ENCODE assay signal across 26 mouse cellular contexts in genomic region chr14:119532889-119533546, GRCm38 (mm10).
A peak's percentile ranks its signal among the peaks of the same experiment; 100 is the strongest.
DNase-seq lines count a peak whose midpoint lies in the region; ATAC-seq and TF ChIP-seq lines count a peak whose summit lies in the region.
"Had no signal": no experiment of that assay in that cellular context is flagged by ENCODE, and none has a peak within 500 bp of the region (broad histone marks: within the 10 kb centered on the region; RNA-seq: fewer than 3 reads in every experiment).

No protein-coding gene starts in this region.

- no peak for TF ChIP-seq POLR2A in lung, adult 2 months (IDR thresholded peaks at IDR 0.05; ENCODE audit: borderline replicate concordance, extremely low read depth, low read depth, low read length)

- H3K27me3 ChIP-seq in hindbrain, embryonic 15.5 days = no peaks in the 10 kb centered on the region
- no peaks in the 10 kb centered on the region for H3K27me3 ChIP-seq in hindbrain, embryonic 10.5 days (ENCODE audit: insufficient read depth, poor library complexity, severe bottlenecking)
- H3K27me3 ChIP-seq in midbrain, embryonic 13.5 days = no peaks in the 10 kb centered on the region
- H3K27me3 ChIP-seq in midbrain, embryonic 10.5 days (ENCODE audit: low read depth, poor library complexity, severe bottlenecking) = no peaks in the 10 kb centered on the region
- no peaks in the 10 kb centered on the region for H3K27me3 ChIP-seq in midbrain, embryonic 15.5 days (replicated peaks)
- H3K27me3 ChIP-seq: embryonic facial prominence, embryonic 13.5 days; forebrain, embryonic 12.5 days; forebrain, embryonic 15.5 days; heart, embryonic 13.5 days; intestine, embryonic 15.5 days had no signal

- ATAC-seq in hindbrain, embryonic 15.5 days (ENCODE audit: low FRiP score, low read depth) = no peak
- ATAC-seq in midbrain, embryonic 13.5 days = peak; percentile 77; the same call in 1 of the 2 replicates
- peak; percentile 65 for ATAC-seq in midbrain, embryonic 15.5 days (replicated peaks)
- ATAC-seq: CD4-positive, CD25-positive, alpha-beta regulatory T cell, adult 4 months; forebrain, embryonic 15.5 days; intestine, embryonic 15.5 days had no signal

- TF ChIP-seq CTCF in lung, adult 2 months (IDR thresholded peaks at IDR 0.05; ENCODE audit: insufficient read depth, low read length) = no peak

- no peak overlapping the region for H3K9ac ChIP-seq in hindbrain, embryonic 15.5 days
- no peak overlapping the region for H3K9ac ChIP-seq in midbrain, embryonic 13.5 days (replicated peaks)
- no peak overlapping the region for H3K9ac ChIP-seq in midbrain, embryonic 15.5 days
- H3K9ac ChIP-seq: embryonic facial prominence, embryonic 13.5 days; forebrain, embryonic 12.5 days; forebrain, embryonic 15.5 days; heart, embryonic 13.5 days; intestine, embryonic 15.5 days had no signal

- no peaks in the 10 kb centered on the region for H3K9me3 ChIP-seq in hindbrain, embryonic 15.5 days
- no peaks in the 10 kb centered on the region for H3K9me3 ChIP-seq in hindbrain, embryonic 10.5 days
- no peaks in the 10 kb centered on the region for H3K9me3 ChIP-seq in midbrain, embryonic 13.5 days
- no peaks in the 10 kb centered on the region for H3K9me3 ChIP-seq in midbrain, embryonic 10.5 days (replicated peaks)
- H3K9me3 ChIP-seq in midbrain, embryonic 15.5 days = no peaks in the 10 kb centered on the region
- H3K9me3 ChIP-seq: embryonic facial prominence, embryonic 10.5 days; embryonic facial prominence, embryonic 13.5 days; forebrain, embryonic 12.5 days; forebrain, embryonic 15.5 days; heart, embryonic 13.5 days; intestine, embryonic 15.5 days had no signal

- H3K4me3 ChIP-seq in hindbrain, embryonic 15.5 days = no peak overlapping the region
- H3K4me3 ChIP-seq in hindbrain, embryonic 10.5 days = no peak overlapping the region
- no peak overlapping the region for H3K4me3 ChIP-seq in midbrain, embryonic 13.5 days (replicated peaks)
- no peak overlapping the region for H3K4me3 ChIP-seq in midbrain, embryonic 10.5 days
- no peak overlapping the region for H3K4me3 ChIP-seq in midbrain, embryonic 15.5 days
- no peak overlapping the region for H3K4me3 ChIP-seq in lung, adult 2 months (replicated peaks; ENCODE audit: extremely low read depth, low read depth, low read length)
- H3K4me3 ChIP-seq: embryonic facial prominence, embryonic 10.5 days; embryonic facial prominence, embryonic 13.5 days; erythroblast, embryonic 14.5 days; forebrain, embryonic 12.5 days; forebrain, embryonic 15.5 days; heart, embryonic 13.5 days; intestine, embryonic 15.5 days had no signal

- no peaks in the 10 kb centered on the region; the same call in 1 of the 2 replicates for H3K4me1 ChIP-seq in hindbrain, embryonic 15.5 days (replicated peaks)
- no peaks in the 10 kb centered on the region for H3K4me1 ChIP-seq in hindbrain, embryonic 10.5 days (replicated peaks)
- H3K4me1 ChIP-seq in midbrain, embryonic 13.5 days (replicated peaks) = peaks cover 10% of the 10 kb centered on the region; the same call in 1 of the 2 replicates
- H3K4me1 ChIP-seq in midbrain, embryonic 10.5 days = no peaks in the 10 kb centered on the region
- H3K4me1 ChIP-seq in midbrain, embryonic 15.5 days = peaks cover 6% of the 10 kb centered on the region; the same call in 1 of the 2 replicates
- no peaks in the 10 kb centered on the region for H3K4me1 ChIP-seq in lung, adult 2 months (ENCODE audit: control insufficient read depth, insufficient read depth, low read length)
- H3K4me1 ChIP-seq: embryonic facial prominence, embryonic 10.5 days; embryonic facial prominence, embryonic 13.5 days; forebrain, embryonic 12.5 days; forebrain, embryonic 15.5 days; heart, embryonic 13.5 days; intestine, embryonic 15.5 days had no signal

- H3K4me2 ChIP-seq in hindbrain, embryonic 15.5 days = peak overlapping the region; percentile 28
- peak overlapping the region; percentile 30; the same call in 1 of the 2 replicates for H3K4me2 ChIP-seq in midbrain, embryonic 13.5 days (replicated peaks)
- H3K4me2 ChIP-seq in midbrain, embryonic 15.5 days = peak overlapping the region; percentile 31
- H3K4me2 ChIP-seq: embryonic facial prominence, embryonic 13.5 days; forebrain, embryonic 12.5 days; forebrain, embryonic 15.5 days; heart, embryonic 13.5 days; intestine, embryonic 15.5 days had no signal

- no peak overlapping the region for H3K27ac ChIP-seq in hindbrain, embryonic 15.5 days (replicated peaks)
- no peak overlapping the region for H3K27ac ChIP-seq in hindbrain, embryonic 10.5 days
- H3K27ac ChIP-seq in midbrain, embryonic 13.5 days = peak overlapping the region; percentile 5; the same call in 1 of the 2 replicates
- no peak overlapping the region for H3K27ac ChIP-seq in midbrain, embryonic 10.5 days (replicated peaks)
- no peak overlapping the region for H3K27ac ChIP-seq in midbrain, embryonic 15.5 days
- H3K27ac ChIP-seq: embryonic facial prominence, embryonic 10.5 days; embryonic facial prominence, embryonic 13.5 days; forebrain, embryonic 12.5 days; forebrain, embryonic 15.5 days; heart, embryonic 13.5 days; intestine, embryonic 15.5 days had no signal

- no peaks in the 10 kb centered on the region for H3K36me3 ChIP-seq in hindbrain, embryonic 15.5 days
- no peaks in the 10 kb centered on the region for H3K36me3 ChIP-seq in hindbrain, embryonic 10.5 days
- no peaks in the 10 kb centered on the region for H3K36me3 ChIP-seq in midbrain, embryonic 13.5 days
- H3K36me3 ChIP-seq in midbrain, embryonic 10.5 days = no peaks in the 10 kb centered on the region
- no peaks in the 10 kb centered on the region for H3K36me3 ChIP-seq in midbrain, embryonic 15.5 days (replicated peaks)
- H3K36me3 ChIP-seq: embryonic facial prominence, embryonic 10.5 days; embryonic facial prominence, embryonic 13.5 days; forebrain, embryonic 12.5 days; forebrain, embryonic 15.5 days; heart, embryonic 13.5 days; intestine, embryonic 15.5 days had no signal

- whole genome bisulfite sequencing in hindbrain, embryonic 15.5 days = 64% methylated on average over 13 of the region's 13 CpGs
- WGBS in hindbrain, embryonic 10.5 days = 72% methylated on average over 13 of the region's 13 CpGs
- 64% methylated on average over 13 of the region's 13 CpGs for WGBS in midbrain, embryonic 13.5 days
- WGBS in midbrain, embryonic 10.5 days = 84% methylated on average over 13 of the region's 13 CpGs
- WGBS in midbrain, embryonic 15.5 days = 57% methylated on average over 13 of the region's 13 CpGs
- WGBS in lung, adult 2 months = 80% methylated on average over 13 of the region's 13 CpGs

- DNase-seq in hindbrain, embryonic 10.5 days (ENCODE audit: low spot score) = no peak
- no peak for DNase-seq in midbrain, embryonic 10.5 days (ENCODE audit: low spot score)
- no peak for DNase-seq in yolk sac, embryonic 10.5 days (ENCODE audit: low spot score)
- no peak for DNase-seq in lung, adult 2 months
- DNase-seq: adrenal gland, adult 2 months; adrenal gland, postnatal 14 days; cerebellum, adult 11-12 months; cerebellum, adult 8-10 months; cerebellum, postnatal 10 days; cerebellum, postnatal 36 days; embryo, embryonic 11 days; gastrocnemius, postnatal 25 days; heart, adult 18-20 months; heart, postnatal 14 days; heart, postnatal 4 days had no signal
